Mouse (Mus musculus): ENCODE measurements around the gene Hist1h1d. TPM values are rescaled to one million over a fixed set of nuclear protein-coding genes. Genes with fewer than 3 reads are reported as not detected.
A peak's percentile ranks its signal among the peaks of the same experiment; 100 is the strongest.

The Hist1h1d gene
- polyA plus RNA-seq, 1 experiment from 2014 or later = 0.21 TPM

- Histone ChIP-seq H3K4me2 (replicated peaks; ENCODE audit: low read depth) (no peak overlapping the region), H3K4me1 (replicated peaks; ENCODE audit: control insufficient read depth, insufficient read depth, low read length) (0 out of 2 replicates have a peak, but pooled peaks cover 8% of the 10 kb centered on the region), H3K9ac (ENCODE audit: low read depth, low read length) (no peak overlapping the region), H3K27me3 (replicated peaks; ENCODE audit: control insufficient read depth, insufficient read depth, low read length) (no peaks in the 10 kb centered on the region), H3K4me3 (ENCODE audit: low read depth, low read length) (no peak overlapping the region), H3K9me3 (ENCODE audit: control insufficient read depth) (no peaks in the 10 kb centered on the region), H3K36me3 (ENCODE audit: control insufficient read depth, insufficient read depth) (no peaks in the 10 kb centered on the region), H3K27ac (ENCODE audit: low read depth, low read length) (no peak overlapping the region)
- 6% methylated on average over 9 of the region's 9 CpGs for WGBS
- TF ChIP-seq CTCF (IDR thresholded peaks at IDR 0.05; ENCODE audit: low read depth) = peak; percentile 87
- ATAC-seq = no peak
Measured at GRCm38 (mm10) chr13:23597957-23598356, 44.9 kb downstream of the Hist1h1d start.

- Histone ChIP-seq H3K27ac (ENCODE audit: low read depth, low read length) (no peak overlapping the region), H3K27me3 (replicated peaks; ENCODE audit: control insufficient read depth, insufficient read depth, low read length) (no peaks in the 10 kb centered on the region), H3K4me3 (ENCODE audit: low read depth, low read length) (no peak overlapping the region), H3K4me2 (replicated peaks; ENCODE audit: low read depth) (no peak overlapping the region), H3K9ac (ENCODE audit: low read depth, low read length) (no peak overlapping the region), H3K9me3 (ENCODE audit: control insufficient read depth) (no peaks in the 10 kb centered on the region), H3K36me3 (ENCODE audit: control insufficient read depth, insufficient read depth) (no peaks in the 10 kb centered on the region), H3K4me1 (replicated peaks; ENCODE audit: control insufficient read depth, insufficient read depth, low read length) (no peaks in the 10 kb centered on the region)
- WGBS = 62% methylated on average over 7 of the region's 7 CpGs
- TF ChIP-seq CTCF (IDR thresholded peaks at IDR 0.05; ENCODE audit: low read depth) = no peak
- no peak for ATAC-seq
Measured at GRCm38 (mm10) chr13:23603182-23603699, 50.2 kb downstream of the Hist1h1d start.

DNA sequence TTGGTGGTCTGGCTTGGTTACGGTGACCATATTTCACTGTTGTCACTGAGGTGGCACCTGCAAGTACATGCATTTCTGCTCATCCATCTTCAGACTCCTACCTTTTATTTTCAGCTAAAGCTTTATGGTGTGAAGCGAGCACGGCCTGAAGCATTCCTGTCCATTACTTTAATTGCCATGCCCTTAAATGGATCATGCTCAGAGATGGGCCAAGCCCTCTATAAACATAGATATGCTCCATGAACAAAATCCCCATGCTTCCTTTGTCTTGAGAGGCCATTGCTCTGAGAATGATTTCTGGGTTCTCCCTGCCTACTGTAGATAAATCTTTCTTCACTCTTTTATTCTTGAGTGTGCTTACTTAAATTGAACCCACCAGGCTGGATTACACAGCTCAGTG, 51.4 kb downstream of the Hist1h1d start:
- no peak overlapping the region for H3K27ac ChIP-seq (ENCODE audit: low read depth, low read length)
- H3K4me1 ChIP-seq (replicated peaks; ENCODE audit: control insufficient read depth, insufficient read depth, low read length) = no peaks in the 10 kb centered on the region
- H3K4me3 ChIP-seq (ENCODE audit: low read depth, low read length) = no peak overlapping the region
- WGBS = 85% methylated on average over 3 of the region's 3 CpGs
- no peaks in the 10 kb centered on the region for H3K27me3 ChIP-seq (replicated peaks; ENCODE audit: control insufficient read depth, insufficient read depth, low read length)
- no peak for ATAC-seq
- no peak overlapping the region for H3K9ac ChIP-seq (ENCODE audit: low read depth, low read length)
- no peak for TF ChIP-seq CTCF (IDR thresholded peaks at IDR 0.05; ENCODE audit: low read depth)
- H3K9me3 ChIP-seq (ENCODE audit: control insufficient read depth) = no peaks in the 10 kb centered on the region
- H3K36me3 ChIP-seq (ENCODE audit: control insufficient read depth, insufficient read depth) = no peaks in the 10 kb centered on the region
- no peak overlapping the region for H3K4me2 ChIP-seq (replicated peaks; ENCODE audit: low read depth)

DNA sequence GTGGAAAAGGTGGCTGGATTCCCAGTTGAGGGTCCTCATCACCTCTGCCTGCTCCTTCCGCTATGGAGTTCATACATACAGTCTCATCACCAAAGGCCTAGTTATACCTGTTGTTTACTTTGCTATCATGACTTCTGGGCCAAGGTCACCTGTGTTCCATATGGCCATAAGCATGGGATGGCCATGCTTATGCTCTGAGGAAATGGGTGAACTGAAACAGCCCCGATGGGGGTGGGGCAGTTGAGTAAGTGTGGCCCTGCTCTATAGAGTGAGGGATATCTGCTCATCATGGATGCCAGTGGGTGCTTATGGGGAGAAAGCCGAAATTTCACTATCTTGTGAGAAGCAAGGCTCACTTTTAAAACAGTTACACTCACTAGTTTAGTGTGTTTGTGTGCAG, 52.0 kb downstream of the Hist1h1d start:
- no peak for TF ChIP-seq CTCF (IDR thresholded peaks at IDR 0.05; ENCODE audit: low read depth)
- Histone ChIP-seq H3K27ac (ENCODE audit: low read depth, low read length) (no peak overlapping the region), H3K27me3 (replicated peaks; ENCODE audit: control insufficient read depth, insufficient read depth, low read length) (no peaks in the 10 kb centered on the region), H3K36me3 (ENCODE audit: control insufficient read depth, insufficient read depth) (no peaks in the 10 kb centered on the region), H3K4me1 (replicated peaks; ENCODE audit: control insufficient read depth, insufficient read depth, low read length) (no peaks in the 10 kb centered on the region), H3K9me3 (ENCODE audit: control insufficient read depth) (no peaks in the 10 kb centered on the region), H3K4me3 (ENCODE audit: low read depth, low read length) (no peak overlapping the region), H3K4me2 (replicated peaks; ENCODE audit: low read depth) (no peak overlapping the region), H3K9ac (ENCODE audit: low read depth, low read length) (no peak overlapping the region)
- 89% methylated on average over 3 of the region's 3 CpGs for WGBS
- ATAC-seq = no peak

- Histone ChIP-seq H3K9me3 (ENCODE audit: control insufficient read depth) (no peaks in the 10 kb centered on the region), H3K4me1 (replicated peaks; ENCODE audit: control insufficient read depth, insufficient read depth, low read length) (no peaks in the 10 kb centered on the region), H3K4me2 (replicated peaks; ENCODE audit: low read depth) (no peak overlapping the region), H3K27me3 (replicated peaks; ENCODE audit: control insufficient read depth, insufficient read depth, low read length) (no peaks in the 10 kb centered on the region), H3K9ac (ENCODE audit: low read depth, low read length) (no peak overlapping the region), H3K27ac (ENCODE audit: low read depth, low read length) (no peak overlapping the region), H3K4me3 (ENCODE audit: low read depth, low read length) (no peak overlapping the region), H3K36me3 (ENCODE audit: control insufficient read depth, insufficient read depth) (no peaks in the 10 kb centered on the region)
- no peak for TF ChIP-seq CTCF (IDR thresholded peaks at IDR 0.05; ENCODE audit: low read depth)
- ATAC-seq = no peak
- 84% methylated on average over 4 of the region's 4 CpGs for WGBS
Measured at GRCm38 (mm10) chr13:23609209-23609608, 56.1 kb downstream of the Hist1h1d start.

DNA sequence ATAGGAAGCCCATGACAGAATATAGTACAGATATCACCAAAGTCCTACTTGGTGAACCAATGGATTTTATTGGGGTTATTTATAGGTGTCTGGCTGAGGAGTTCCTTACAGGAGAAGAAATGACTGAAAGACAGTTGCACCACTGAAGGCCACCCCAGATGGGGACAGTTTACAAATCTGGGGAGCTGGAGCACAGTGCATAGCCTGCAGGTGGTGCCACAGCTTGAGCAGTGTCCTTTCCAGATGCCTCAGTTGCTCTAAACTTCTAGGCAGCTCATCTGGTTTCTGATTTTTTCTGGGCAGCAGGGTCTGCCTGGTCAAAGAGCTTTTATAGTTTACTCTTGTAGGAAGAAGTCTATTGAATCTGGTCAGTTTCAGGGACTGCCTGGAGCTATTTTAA, 56.8 kb downstream of the Hist1h1d start:
- Histone ChIP-seq H3K4me3 (ENCODE audit: low read depth, low read length) (no peak overlapping the region), H3K9me3 (ENCODE audit: control insufficient read depth) (no peaks in the 10 kb centered on the region), H3K9ac (ENCODE audit: low read depth, low read length) (no peak overlapping the region), H3K27ac (ENCODE audit: low read depth, low read length) (no peak overlapping the region), H3K36me3 (ENCODE audit: control insufficient read depth, insufficient read depth) (no peaks in the 10 kb centered on the region), H3K4me2 (replicated peaks; ENCODE audit: low read depth) (no peak overlapping the region), H3K4me1 (replicated peaks; ENCODE audit: control insufficient read depth, insufficient read depth, low read length) (no peaks in the 10 kb centered on the region), H3K27me3 (replicated peaks; ENCODE audit: control insufficient read depth, insufficient read depth, low read length) (no peaks in the 10 kb centered on the region)
- ATAC-seq = no peak
- no peak for TF ChIP-seq CTCF (IDR thresholded peaks at IDR 0.05; ENCODE audit: low read depth)

Small RNA genes within 50 kb of the gene (microRNA-seq; reads per million reads assigned to microRNA genes)
- not detected for gene Gm44297
- not detected for gene Gm44359
- not detected for gene Gm44394
- gene n-TStga1 = not detected

Other genes starting within 250 kb of the Hist1h1d start
- 15.6 and 17.2 TPM in 2 replicates for gene Zfp322a, start 184.1 kb upstream of the Hist1h1d start, polyA plus RNA-seq (2015; fragmentation: Nextera tagmentation; extraction: Ambion mirVana)
- 5.1 and 5.6 TPM in 2 replicates for gene Abt1, start 129.4 kb upstream of the Hist1h1d start, polyA plus RNA-seq (2015; fragmentation: Nextera tagmentation; extraction: Ambion mirVana)
- gene Btn1a1, start 87.4 kb upstream of the Hist1h1d start, polyA plus RNA-seq (2015; fragmentation: Nextera tagmentation; extraction: Ambion mirVana) = not detected in 2 replicates
- not detected in 2 replicates for gene Btn2a2, start 64.4 kb upstream of the Hist1h1d start, polyA plus RNA-seq (2015; fragmentation: Nextera tagmentation; extraction: Ambion mirVana)
- 6.1 and 8.1 TPM in 2 replicates for gene Hist1h4h, start 22.2 kb upstream of the Hist1h1d start, polyA plus RNA-seq (2015; fragmentation: Nextera tagmentation; extraction: Ambion mirVana)
- gene Hist1h2af, start 19.4 kb upstream of the Hist1h1d start, polyA plus RNA-seq (2015; fragmentation: Nextera tagmentation; extraction: Ambion mirVana) = 2.7 and 3.0 TPM in 2 replicates
- gene Hist1h3g, start 17.8 kb upstream of the Hist1h1d start, polyA plus RNA-seq (2015; fragmentation: Nextera tagmentation; extraction: Ambion mirVana) = 1.2 and 2.1 TPM in 2 replicates
- 0.18 and 0.23 TPM in 2 replicates for gene Hist1h2bh, start 9.9 kb upstream of the Hist1h1d start, polyA plus RNA-seq (2015; fragmentation: Nextera tagmentation; extraction: Ambion mirVana)
- gene Hist1h3f, start 9.2 kb upstream of the Hist1h1d start, polyA plus RNA-seq (2015; fragmentation: Nextera tagmentation; extraction: Ambion mirVana) = 0.37 TPM in 1 of 2 replicates, not detected in the other
- 0.46 TPM in 1 of 2 replicates, not detected in the other for gene Hist1h4f, start 1.6 kb upstream of the Hist1h1d start, polyA plus RNA-seq (2015; fragmentation: Nextera tagmentation; extraction: Ambion mirVana)
- gene Hist1h3e, start 9.1 kb downstream of the Hist1h1d start, polyA plus RNA-seq (2015; fragmentation: Nextera tagmentation; extraction: Ambion mirVana) = 2.2 and 2.4 TPM in 2 replicates
- gene Hist1h2ae, start 18.0 kb downstream of the Hist1h1d start, polyA plus RNA-seq (2015; fragmentation: Nextera tagmentation; extraction: Ambion mirVana) = 17.7 and 24.0 TPM in 2 replicates
- gene Hist1h2bg, start 18.1 kb downstream of the Hist1h1d start, polyA plus RNA-seq (2015; fragmentation: Nextera tagmentation; extraction: Ambion mirVana) = 3.1 and 4.4 TPM in 2 replicates
- gene Hist1h2bf, start 20.9 kb downstream of the Hist1h1d start, polyA plus RNA-seq (2015; fragmentation: Nextera tagmentation; extraction: Ambion mirVana) = 0.64 and 1.3 TPM in 2 replicates
- gene Hist1h2ad, start 21.1 kb downstream of the Hist1h1d start, polyA plus RNA-seq (2015; fragmentation: Nextera tagmentation; extraction: Ambion mirVana) = 0.97 and 1.3 TPM in 2 replicates
- 1.6 and 2.3 TPM in 2 replicates for gene Hist1h3d, start 22.5 kb downstream of the Hist1h1d start, polyA plus RNA-seq (2015; fragmentation: Nextera tagmentation; extraction: Ambion mirVana)
- gene Hist1h4d, start 28.3 kb downstream of the Hist1h1d start, polyA plus RNA-seq (2015; fragmentation: Nextera tagmentation; extraction: Ambion mirVana) = 34.7 and 35.3 TPM in 2 replicates
- 0.30 and 0.46 TPM in 2 replicates for gene Hist1h2be, start 67.9 kb downstream of the Hist1h1d start, polyA plus RNA-seq (2015; fragmentation: Nextera tagmentation; extraction: Ambion mirVana)
- 6.8 and 6.9 TPM in 2 replicates for gene Hist1h1e, start 69.3 kb downstream of the Hist1h1d start, polyA plus RNA-seq (2015; fragmentation: Nextera tagmentation; extraction: Ambion mirVana)
- 0.46 TPM in 2 replicates for gene Hist1h2ac, start 130.7 kb downstream of the Hist1h1d start, polyA plus RNA-seq (2015; fragmentation: Nextera tagmentation; extraction: Ambion mirVana)
- 211 and 224 TPM in 2 replicates for gene Hist1h2bc, start 130.9 kb downstream of the Hist1h1d start, polyA plus RNA-seq (2015; fragmentation: Nextera tagmentation; extraction: Ambion mirVana)
- not detected in 2 replicates for gene Hist1h1t, start 142.6 kb downstream of the Hist1h1d start, polyA plus RNA-seq (2015; fragmentation: Nextera tagmentation; extraction: Ambion mirVana)
- gene Hist1h4c, start 145.2 kb downstream of the Hist1h1d start, polyA plus RNA-seq (2015; fragmentation: Nextera tagmentation; extraction: Ambion mirVana) = 2.9 and 3.0 TPM in 2 replicates
- 12.5 TPM in 2 replicates for gene Hfe, start 157.6 kb downstream of the Hist1h1d start, polyA plus RNA-seq (2015; fragmentation: Nextera tagmentation; extraction: Ambion mirVana)
- gene Hist1h1c, start 185.5 kb downstream of the Hist1h1d start, polyA plus RNA-seq (2015; fragmentation: Nextera tagmentation; extraction: Ambion mirVana) = 105 and 107 TPM in 2 replicates
- gene Hist1h3c, start 192.3 kb downstream of the Hist1h1d start, polyA plus RNA-seq (2015; fragmentation: Nextera tagmentation; extraction: Ambion mirVana) = 1.2 and 1.4 TPM in 2 replicates
- gene Hist1h2bb, start 193.5 kb downstream of the Hist1h1d start, polyA plus RNA-seq (2015; fragmentation: Nextera tagmentation; extraction: Ambion mirVana) = 0.37 and 0.48 TPM in 2 replicates
- 11.7 and 12.1 TPM in 2 replicates for gene Hist1h2ab, start 197.9 kb downstream of the Hist1h1d start, polyA plus RNA-seq (2015; fragmentation: Nextera tagmentation; extraction: Ambion mirVana)
- gene Hist1h3b, start 199.0 kb downstream of the Hist1h1d start, polyA plus RNA-seq (2015; fragmentation: Nextera tagmentation; extraction: Ambion mirVana) = 1.3 and 1.5 TPM in 2 replicates
- 0.76 and 1.4 TPM in 2 replicates for gene Hist1h4b, start 203.8 kb downstream of the Hist1h1d start, polyA plus RNA-seq (2015; fragmentation: Nextera tagmentation; extraction: Ambion mirVana)
- gene Hist1h4a, start 208.0 kb downstream of the Hist1h1d start, polyA plus RNA-seq (2015; fragmentation: Nextera tagmentation; extraction: Ambion mirVana) = 0.43 TPM in 1 of 2 replicates, not detected in the other
- gene Hist1h3a, start 209.1 kb downstream of the Hist1h1d start, polyA plus RNA-seq (2015; fragmentation: Nextera tagmentation; extraction: Ambion mirVana) = 4.1 and 4.5 TPM in 2 replicates
- 0.60 and 0.85 TPM in 2 replicates for gene Hist1h1a, start 210.4 kb downstream of the Hist1h1d start, polyA plus RNA-seq (2015; fragmentation: Nextera tagmentation; extraction: Ambion mirVana)
- 0.10 TPM in 1 of 2 replicates, not detected in the other for gene Trim38, start 216.7 kb downstream of the Hist1h1d start, polyA plus RNA-seq (2015; fragmentation: Nextera tagmentation; extraction: Ambion mirVana)

Measured in intestine, postnatal 0 days (tissue).